Mouse (Mus musculus) erythroid progenitor cell, adult 5-6 weeks (primary cell): Measurements from ENCODE around the gene Perp. TPM values are rescaled to one million over a fixed set of nuclear protein-coding genes. Genes with fewer than 3 reads are reported as not detected.

Source experiments
- total RNA-seq, 2 experiments: library from RNA; stranded (forward) in 1 of 2; stranded (reverse) in 1 of 2; fragments of 150-400 nt in 1 of 2; fragments of 186-747, 209-891 nt in 1 of 2; gene quantifications; 2 replicates each; pipeline versions ENCODE4 v1.2.3 to v1.2.4; 2015 to 2017; ENCODE audit warnings: low replicate concordance in 2 of 2

Perp gene
- total RNA-seq, 2 experiments from 2014 or later = not detected

Other genes with a start within 250 kb of the Perp start
- not detected in 2 replicates for gene Arfgef3, start 101.1 kb upstream of the Perp start, total RNA-seq (2015; ENCODE audit: low replicate concordance)
- gene Arfgef3, start 101.1 kb upstream of the Perp start, total RNA-seq (2017; ENCODE audit: low replicate concordance) = under 0.01 TPM in 1 of 2 replicates, not detected in the other
- not detected in 2 replicates for gene Gm4922, start 58.2 kb upstream of the Perp start, total RNA-seq (2015; ENCODE audit: low replicate concordance)
- not detected in 2 replicates for gene Gm4922, start 58.2 kb upstream of the Perp start, total RNA-seq (2017; ENCODE audit: low replicate concordance)
- gene Tnfaip3, start 170.6 kb downstream of the Perp start, total RNA-seq (2015; ENCODE audit: low replicate concordance) = 21.3 and 42.3 TPM in 2 replicates
- 4.3 and 6.2 TPM in 2 replicates for gene Tnfaip3, start 170.6 kb downstream of the Perp start, total RNA-seq (2017; ENCODE audit: low replicate concordance)